Mouse (Mus musculus) liver, embryonic 12.5 days (tissue): ENCODE data around the gene Mrpl14. TPM values are rescaled to one million over a fixed set of nuclear protein-coding genes. Genes with fewer than 3 reads are reported as not detected.
A peak's percentile ranks its signal among the peaks of the same experiment; 100 is the strongest.

ENCODE experiments used
- ATAC-seq: fragments of 200-750 bp; cut with Nextera tagmentation; 2 replicates; pipeline ENCODE4 v1.8.0; 2017; ENCODE audit warnings: moderate number of reproducible peaks, mild to moderate bottlenecking, moderate library complexity
- H3K27ac ChIP-seq: fragments of 300-500 bp; sonication (generic); 2 replicates; pipeline ENCODE4 v1.5.1; 2016; ENCODE audit warnings: mild to moderate bottlenecking
- H3K27me3 ChIP-seq: fragments of 300-500 bp; sonication (generic); replicated peaks from 2 replicates; pipeline ENCODE4 v1.6.1; 2016; ENCODE audit warnings: mild to moderate bottlenecking, moderate library complexity
- H3K36me3 ChIP-seq: fragments of 300-500 bp; sonication (generic); 2 replicates; pipeline ENCODE4 v1.6.1; 2016; ENCODE audit warnings: mild to moderate bottlenecking, moderate library complexity
- H3K4me1 ChIP-seq: fragments of 300-500 bp; sonication (generic); 2 replicates; pipeline ENCODE4 v1.6.1; 2016
- H3K4me2 ChIP-seq: fragments of 300-500 bp; sonication (generic); 2 replicates; pipeline ENCODE4 v1.6.1; 2016; ENCODE audit warnings: mild to moderate bottlenecking, moderate library complexity
- H3K4me3 ChIP-seq: fragments of 300-500 bp; sonication (generic); 2 replicates; pipeline ENCODE4 v1.5.1; 2016; ENCODE audit warnings: mild to moderate bottlenecking, moderate library complexity
- H3K9ac ChIP-seq: fragments of 300-500 bp; sonication (generic); 2 replicates; pipeline ENCODE4 v1.6.1; 2016; ENCODE audit warnings: mild to moderate bottlenecking, moderate library complexity
- H3K9me3 ChIP-seq: fragments of 300-500 bp; sonication (generic); replicated peaks from 2 replicates; pipeline ENCODE4 v1.6.1; 2016; ENCODE audit warnings: mild to moderate bottlenecking, moderate library complexity
- WGBS: fragments of 180-500 bp; shearing (Covaris S2); methylation state at CpG from one replicate; pipeline ENCODE4 v1.1.7; 2016; ENCODE audit not compliant: insufficient replicate concordance; 5-methylcytosine and 5-hydroxymethylcytosine counted together
- polyA plus RNA-seq: library from polyadenylated mRNA; unstranded; fragments of >200 nt; fragmentation: Nextera tagmentation; extraction: Ambion mirVana; gene quantifications from 2 replicates; pipeline ENCODE4 v1.2.1, GENCODE M21; 2016

Mrpl14 gene
- polyA plus RNA-seq, 1 experiment from 2014 or later, result 151 TPM

- Histone ChIP-seq H3K4me3 (no peak overlapping the region), H3K4me1 (peaks cover 72% of the 10 kb centered on the region), H3K36me3 (peaks cover 7% of the 10 kb centered on the region; the same call in 1 of the 2 replicates), H3K27me3 (0 out of 2 replicates have a peak, but pooled peaks cover 2% of the 10 kb centered on the region), H3K9ac (no peak overlapping the region), H3K27ac (no peak overlapping the region), H3K9me3 (no peaks in the 10 kb centered on the region), H3K4me2 (no peak overlapping the region)
- 71% methylated on average over 4 of the region's 4 CpGs for WGBS
- no peak for ATAC-seq
Observed at GRCm38 (mm10) chr17:45690044-45690443, 3.9 kb downstream of the Mrpl14 start.

GRCm38 (mm10) chr17:45692159-45692558 lies 6.0 kb downstream of the Mrpl14 start:
- ATAC-seq, result no peak
- Histone ChIP-seq H3K4me2 (no peak overlapping the region), H3K9ac (no peak overlapping the region), H3K36me3 (peaks cover 21% of the 10 kb centered on the region), H3K4me1 (peaks cover 70% of the 10 kb centered on the region), H3K9me3 (no peaks in the 10 kb centered on the region), H3K4me3 (no peak overlapping the region), H3K27me3 (no peaks in the 10 kb centered on the region), H3K27ac (no peak overlapping the region)
- 77% methylated on average over 5 of the region's 5 CpGs for WGBS

- Histone ChIP-seq H3K4me2 (no peak overlapping the region), H3K9me3 (no peaks in the 10 kb centered on the region), H3K27ac (peak overlapping the region; percentile 1), H3K9ac (no peak overlapping the region), H3K4me1 (peaks cover 54% of the 10 kb centered on the region), H3K36me3 (peaks cover 34% of the 10 kb centered on the region), H3K27me3 (no peaks in the 10 kb centered on the region), H3K4me3 (no peak overlapping the region)
- ATAC-seq, result no peak
- 69% methylated on average over 18 of the region's 18 CpGs for WGBS
Observed at GRCm38 (mm10) chr17:45693812-45694565, 7.9 kb downstream of the Mrpl14 start.

GRCm38 (mm10) chr17:45695227-45696120 lies 9.4 kb downstream of the Mrpl14 start:
- Histone ChIP-seq H3K4me2 (peak overlapping the region; percentile 60), H3K4me3 (peak overlapping the region; percentile 26; the same call in 1 of the 2 replicates), H3K36me3 (peaks cover 37% of the 10 kb centered on the region), H3K27ac (peak overlapping the region; percentile 82), H3K9me3 (no peaks in the 10 kb centered on the region), H3K27me3 (no peaks in the 10 kb centered on the region), H3K9ac (peak overlapping the region; percentile 56), H3K4me1 (peaks cover 58% of the 10 kb centered on the region)
- ATAC-seq, result peak; percentile 75
- 47% methylated on average over 23 of the region's 23 CpGs for WGBS

DNA sequence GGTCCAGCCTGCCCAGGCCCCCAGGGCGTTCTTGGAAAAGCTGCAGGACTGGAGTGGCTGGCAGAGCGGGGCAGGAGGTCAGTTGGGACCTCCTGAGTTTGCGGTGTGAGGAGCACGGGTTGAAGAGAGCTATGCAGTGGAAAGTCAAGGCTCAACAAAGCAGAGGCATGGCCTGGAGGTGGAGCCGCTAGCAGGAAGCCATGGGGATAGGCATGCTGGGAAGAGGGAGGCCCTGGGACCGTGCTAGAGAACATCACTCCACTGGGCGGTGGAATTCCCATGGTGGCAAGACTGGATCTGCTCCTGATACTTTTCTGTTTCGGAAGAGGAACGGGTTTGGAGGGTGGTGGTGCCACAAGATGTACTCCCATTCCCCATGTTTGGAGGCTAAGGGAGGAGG lies 10.9 kb downstream of the Mrpl14 start:
- H3K27ac ChIP-seq, result no peak overlapping the region
- H3K36me3 ChIP-seq, result peaks cover 37% of the 10 kb centered on the region
- no peaks in the 10 kb centered on the region for H3K9me3 ChIP-seq
- WGBS, result 91% methylated on average over 9 of the region's 9 CpGs
- H3K4me1 ChIP-seq, result peaks cover 59% of the 10 kb centered on the region
- no peak overlapping the region for H3K9ac ChIP-seq
- no peaks in the 10 kb centered on the region for H3K27me3 ChIP-seq
- no peak overlapping the region for H3K4me2 ChIP-seq
- H3K4me3 ChIP-seq, result no peak overlapping the region
- no peak for ATAC-seq

- WGBS, result 84% methylated on average over 6 of the region's 6 CpGs
- no peak overlapping the region for H3K27ac ChIP-seq
- no peak overlapping the region for H3K4me3 ChIP-seq
- no peaks in the 10 kb centered on the region for H3K9me3 ChIP-seq
- no peak for ATAC-seq
- H3K4me1 ChIP-seq, result peaks cover 59% of the 10 kb centered on the region
- H3K9ac ChIP-seq, result no peak overlapping the region
- peaks cover 37% of the 10 kb centered on the region for H3K36me3 ChIP-seq
- no peak overlapping the region for H3K4me2 ChIP-seq
- no peaks in the 10 kb centered on the region for H3K27me3 ChIP-seq
Observed at GRCm38 (mm10) chr17:45698368-45698767, 12.2 kb downstream of the Mrpl14 start.

GRCm38 (mm10) chr17:45699039-45699740 lies 13.1 kb downstream of the Mrpl14 start:
- no peak overlapping the region for H3K27ac ChIP-seq
- H3K4me2 ChIP-seq, result no peak overlapping the region
- WGBS, result 80% methylated on average over 3 of the region's 3 CpGs
- no peaks in the 10 kb centered on the region for H3K27me3 ChIP-seq
- H3K4me1 ChIP-seq, result peaks cover 53% of the 10 kb centered on the region
- peaks cover 37% of the 10 kb centered on the region for H3K36me3 ChIP-seq
- ATAC-seq, result no peak
- H3K9ac ChIP-seq, result no peak overlapping the region
- H3K4me3 ChIP-seq, result no peak overlapping the region
- no peaks in the 10 kb centered on the region for H3K9me3 ChIP-seq

- Histone ChIP-seq H3K4me2 (no peak overlapping the region), H3K36me3 (peaks cover 35% of the 10 kb centered on the region), H3K27ac (peak overlapping the region; percentile 43; the same call in 1 of the 2 replicates), H3K27me3 (no peaks in the 10 kb centered on the region), H3K9me3 (no peaks in the 10 kb centered on the region), H3K4me1 (peaks cover 46% of the 10 kb centered on the region), H3K9ac (no peak overlapping the region), H3K4me3 (no peak overlapping the region)
- WGBS, result 63% methylated on average over 9 of the region's 16 CpGs
- no peak for ATAC-seq
Observed at GRCm38 (mm10) chr17:45700496-45701235, 14.5 kb downstream of the Mrpl14 start.

DNA sequence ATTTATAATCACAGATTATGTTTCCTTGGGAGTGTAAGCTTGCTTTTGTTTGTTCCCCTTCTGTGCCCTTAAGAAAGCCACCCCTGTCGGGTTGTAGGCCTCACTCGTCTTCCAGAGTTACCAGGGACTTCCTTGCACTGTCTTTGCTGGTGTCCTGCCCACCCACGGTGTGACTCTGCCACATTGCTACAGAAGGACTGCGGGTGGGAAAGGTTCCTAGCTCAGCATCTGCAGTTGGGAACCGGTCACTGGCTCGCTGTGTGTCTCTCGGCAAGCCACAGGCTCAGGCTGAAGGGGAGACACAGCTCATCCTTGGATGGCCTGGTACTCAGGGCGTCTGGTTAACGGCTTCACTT lies 15.1 kb downstream of the Mrpl14 start:
- peaks cover 43% of the 10 kb centered on the region for H3K4me1 ChIP-seq
- no peak overlapping the region for H3K4me2 ChIP-seq
- no peak overlapping the region for H3K4me3 ChIP-seq
- H3K36me3 ChIP-seq, result peaks cover 33% of the 10 kb centered on the region
- H3K27ac ChIP-seq, result no peak overlapping the region
- 70% methylated on average over 9 of the region's 9 CpGs for WGBS
- no peaks in the 10 kb centered on the region for H3K9me3 ChIP-seq
- H3K9ac ChIP-seq, result no peak overlapping the region
- ATAC-seq, result no peak
- no peaks in the 10 kb centered on the region for H3K27me3 ChIP-seq

DNA sequence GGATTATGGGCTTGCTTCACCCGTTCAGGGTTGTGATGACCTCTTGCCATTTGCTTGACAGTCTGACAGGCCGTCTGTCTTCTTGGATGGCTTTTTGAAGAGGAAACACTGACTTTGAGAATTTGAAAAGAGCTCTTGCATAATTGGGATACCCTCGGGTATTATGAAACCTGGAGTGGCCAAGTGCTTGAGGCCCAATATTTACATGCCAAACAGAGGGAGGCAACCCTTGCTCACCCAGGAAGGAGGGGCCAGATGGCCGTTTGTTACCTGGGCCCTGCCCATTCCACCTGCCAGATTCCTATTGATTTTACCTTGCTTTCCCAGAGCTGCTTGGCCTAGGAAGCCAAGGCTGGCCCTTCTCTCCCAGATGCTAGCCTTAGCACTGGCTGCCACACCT lies 16.1 kb downstream of the Mrpl14 start:
- WGBS, result 46% methylated on average over 4 of the region's 4 CpGs
- Histone ChIP-seq H3K36me3 (peaks cover 23% of the 10 kb centered on the region), H3K9me3 (no peaks in the 10 kb centered on the region)

DNA sequence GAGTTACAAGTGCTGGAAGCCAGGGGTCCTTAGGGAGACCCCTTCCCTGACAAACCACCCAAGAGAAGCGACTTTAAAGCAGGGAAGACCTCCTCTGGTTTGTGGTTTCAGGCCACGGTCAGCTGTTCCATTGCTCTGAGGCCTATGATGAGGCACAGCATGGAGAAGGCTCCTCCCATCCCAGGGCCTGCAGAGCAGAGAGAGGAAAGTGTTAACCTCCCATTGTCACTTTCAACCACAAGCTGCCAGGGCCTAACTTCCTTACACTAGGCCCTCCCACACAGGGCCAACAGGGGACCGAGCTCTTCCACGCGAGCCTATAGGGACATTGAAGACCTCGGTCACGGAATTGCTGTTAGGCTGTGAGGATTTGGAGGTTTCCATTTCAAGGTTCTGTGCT lies 17.1 kb downstream of the Mrpl14 start:
- Histone ChIP-seq H3K4me3 (no peak overlapping the region), H3K9me3 (no peaks in the 10 kb centered on the region), H3K9ac (no peak overlapping the region), H3K4me2 (0 out of 2 replicates have a peak overlapping the region, but pooled peaks have one; percentile 5), H3K27ac (no peak overlapping the region), H3K36me3 (peaks cover 14% of the 10 kb centered on the region), H3K4me1 (peaks cover 43% of the 10 kb centered on the region), H3K27me3 (no peaks in the 10 kb centered on the region)
- peak; percentile 38; the same call in 1 of the 2 replicates for ATAC-seq
- 22% methylated on average over 7 of the region's 7 CpGs for WGBS

More for the DNA sequence above, 16.1 kb downstream of the Mrpl14 start:
- Histone ChIP-seq H3K27me3 (no peaks in the 10 kb centered on the region), H3K9ac (no peak overlapping the region), H3K4me3 (no peak overlapping the region), H3K4me1 (peaks cover 43% of the 10 kb centered on the region), H3K27ac (no peak overlapping the region), H3K4me2 (no peak overlapping the region)
- no peak for ATAC-seq
